Mouse (Mus musculus) midbrain, embryonic 13.5 days (tissue): ENCODE results near the gene Nckap1l. TPM values are rescaled to one million over a fixed set of nuclear protein-coding genes. Genes with fewer than 3 reads are reported as not detected.

Experiments used
- ATAC-seq: fragments of 200-750 bp; cut with Nextera tagmentation; 2 replicates; pipeline ENCODE4 v1.8.0; 2017; ENCODE audit warnings: mild to moderate bottlenecking, moderate TSS enrichment, moderate library complexity
- H3K27ac ChIP-seq: fragments of 300-500 bp; sonication (generic); 2 replicates; pipeline ENCODE4 v1.5.1; 2015; ENCODE audit warnings: inconsistent platforms, mild to moderate bottlenecking, moderate library complexity
- H3K27me3 ChIP-seq: fragments of 300-500 bp; sonication (generic); 2 replicates; pipeline ENCODE4 v1.6.1; 2015; ENCODE audit warnings: mild to moderate bottlenecking, inconsistent platforms
- H3K36me3 ChIP-seq: fragments of 300-500 bp; sonication (generic); 2 replicates; pipeline ENCODE4 v1.6.1; 2015; ENCODE audit warnings: mild to moderate bottlenecking, inconsistent platforms
- H3K4me1 ChIP-seq: fragments of 300-500 bp; sonication (generic); replicated peaks from 2 replicates; pipeline ENCODE4 v1.6.1; 2015; ENCODE audit warnings: inconsistent platforms
- H3K4me2 ChIP-seq: fragments of 300-500 bp; sonication (generic); replicated peaks from 2 replicates; pipeline ENCODE4 v1.6.1; 2015; ENCODE audit warnings: moderate library complexity, mild to moderate bottlenecking, inconsistent platforms
- H3K4me3 ChIP-seq: fragments of 300-500 bp; sonication (generic); replicated peaks from 2 replicates; pipeline ENCODE4 v1.5.1; 2015; ENCODE audit warnings: mild to moderate bottlenecking, inconsistent platforms
- H3K9ac ChIP-seq: fragments of 300-500 bp; sonication (generic); replicated peaks from 2 replicates; pipeline ENCODE4 v1.6.1; 2015; ENCODE audit warnings: mild to moderate bottlenecking, inconsistent platforms
- H3K9me3 ChIP-seq: fragments of 300-500 bp; sonication (generic); 2 replicates; pipeline ENCODE4 v1.6.1; 2016; ENCODE audit warnings: mild to moderate bottlenecking, inconsistent platforms
- WGBS: fragments of 180-500 bp; shearing (Covaris S2); methylation state at CpG from one replicate; pipeline ENCODE4 v1.1.7; 2015; 5-methylcytosine and 5-hydroxymethylcytosine counted together
- polyA plus RNA-seq: library from polyadenylated mRNA; unstranded; fragments of >200 nt; fragmentation: Nextera tagmentation; extraction: Ambion mirVana; gene quantifications from 2 replicates; pipeline ENCODE4 v1.2.1, GENCODE M21; 2015

Gene Nckap1l
- polyA plus RNA-seq, 1 experiment from 2014 or later: 1.2 TPM

- no peaks in the 10 kb centered on the region for H3K9me3 ChIP-seq
- H3K4me3 ChIP-seq: no peak overlapping the region
- peaks cover 14% of the 10 kb centered on the region for H3K4me1 ChIP-seq
- no peak for ATAC-seq
- no peaks in the 10 kb centered on the region; the same call in 1 of the 2 replicates for H3K27me3 ChIP-seq
- WGBS: 75% methylated on average over 1 of the region's 1 CpGs
- no peak overlapping the region for H3K9ac ChIP-seq
- no peaks in the 10 kb centered on the region for H3K36me3 ChIP-seq
- H3K4me2 ChIP-seq: no peak overlapping the region
- H3K27ac ChIP-seq: no peak overlapping the region
Measured at GRCm38 (mm10) chr15:103479080-103479606, 25.5 kb downstream of the Nckap1l start.

- Histone ChIP-seq H3K4me1 (peaks cover 23% of the 10 kb centered on the region), H3K36me3 (no peaks in the 10 kb centered on the region), H3K27ac (no peak overlapping the region), H3K4me2 (no peak overlapping the region), H3K9ac (no peak overlapping the region), H3K27me3 (no peaks in the 10 kb centered on the region; the same call in 1 of the 2 replicates), H3K4me3 (no peak overlapping the region), H3K9me3 (no peaks in the 10 kb centered on the region)
- WGBS: 86% methylated on average over 2 of the region's 2 CpGs
- ATAC-seq: no peak
Measured at GRCm38 (mm10) chr15:103480129-103480528, 26.5 kb downstream of the Nckap1l start.

GRCm38 (mm10) chr15:103482488-103482887 lies 28.9 kb downstream of the Nckap1l start:
- Histone ChIP-seq H3K4me3 (no peak overlapping the region), H3K9me3 (no peaks in the 10 kb centered on the region), H3K4me1 (peaks cover 28% of the 10 kb centered on the region), H3K36me3 (no peaks in the 10 kb centered on the region), H3K27ac (no peak overlapping the region), H3K9ac (0 out of 2 replicates have a peak overlapping the region, but pooled peaks have one; percentile 19), H3K27me3 (no peaks in the 10 kb centered on the region; the same call in 1 of the 2 replicates), H3K4me2 (no peak overlapping the region)
- 0% methylated on average over 1 of the region's 1 CpGs for WGBS
- peak; percentile 67 for ATAC-seq

GRCm38 (mm10) chr15:103484490-103484889 lies 30.9 kb downstream of the Nckap1l start:
- WGBS: 40% methylated on average over 2 of the region's 2 CpGs
- peak; percentile 53; the same call in 1 of the 2 replicates for ATAC-seq
- H3K36me3 ChIP-seq: no peaks in the 10 kb centered on the region

GRCm38 (mm10) chr15:103485106-103485505 lies 31.5 kb downstream of the Nckap1l start:
- peak overlapping the region; percentile 73 for H3K27ac ChIP-seq
- H3K4me2 ChIP-seq: no peak overlapping the region
- H3K4me1 ChIP-seq: peaks cover 28% of the 10 kb centered on the region
- no peaks in the 10 kb centered on the region; the same call in 1 of the 2 replicates for H3K27me3 ChIP-seq
- ATAC-seq: 0 out of 2 replicates have a peak, but pooled peaks have one; percentile 26
- no peak overlapping the region for H3K4me3 ChIP-seq
- H3K9ac ChIP-seq: no peak overlapping the region
- H3K9me3 ChIP-seq: no peaks in the 10 kb centered on the region
- H3K36me3 ChIP-seq: no peaks in the 10 kb centered on the region
- 55% methylated on average over 3 of the region's 3 CpGs for WGBS

More at GRCm38 (mm10) chr15:103484490-103484889, 30.9 kb downstream of the Nckap1l start:
- Histone ChIP-seq H3K27me3 (no peaks in the 10 kb centered on the region; the same call in 1 of the 2 replicates), H3K4me3 (no peak overlapping the region), H3K27ac (peak overlapping the region; percentile 73), H3K9ac (no peak overlapping the region), H3K4me2 (no peak overlapping the region), H3K9me3 (no peaks in the 10 kb centered on the region), H3K4me1 (peaks cover 28% of the 10 kb centered on the region)

- Histone ChIP-seq H3K27me3 (no peaks in the 10 kb centered on the region; the same call in 1 of the 2 replicates), H3K4me1 (peaks cover 28% of the 10 kb centered on the region), H3K4me3 (no peak overlapping the region), H3K36me3 (no peaks in the 10 kb centered on the region), H3K4me2 (no peak overlapping the region), H3K9ac (no peak overlapping the region), H3K9me3 (no peaks in the 10 kb centered on the region), H3K27ac (no peak overlapping the region)
- ATAC-seq: no peak
- WGBS: 75% methylated on average over 1 of the region's 1 CpGs
Measured at GRCm38 (mm10) chr15:103486658-103487057, 33.1 kb downstream of the Nckap1l start.

GRCm38 (mm10) chr15:103488336-103488735 lies 34.7 kb downstream of the Nckap1l start:
- WGBS: 61% methylated on average over 4 of the region's 4 CpGs
- Histone ChIP-seq H3K36me3 (no peaks in the 10 kb centered on the region), H3K27ac (no peak overlapping the region), H3K9me3 (no peaks in the 10 kb centered on the region), H3K4me3 (no peak overlapping the region), H3K4me1 (peaks cover 29% of the 10 kb centered on the region), H3K27me3 (no peaks in the 10 kb centered on the region; the same call in 1 of the 2 replicates), H3K4me2 (no peak overlapping the region), H3K9ac (no peak overlapping the region)
- no peak for ATAC-seq

- Histone ChIP-seq H3K27ac (no peak overlapping the region), H3K4me1 (peaks cover 25% of the 10 kb centered on the region), H3K27me3 (peaks cover 8% of the 10 kb centered on the region; the same call in 1 of the 2 replicates), H3K4me2 (no peak overlapping the region), H3K36me3 (no peaks in the 10 kb centered on the region), H3K4me3 (no peak overlapping the region), H3K9ac (no peak overlapping the region), H3K9me3 (no peaks in the 10 kb centered on the region)
- peak; percentile 41; the same call in 1 of the 2 replicates for ATAC-seq
- 73% methylated on average over 10 of the region's 10 CpGs for WGBS
Measured at GRCm38 (mm10) chr15:103496204-103497140, 42.9 kb downstream of the Nckap1l start.

- H3K9ac ChIP-seq: no peak overlapping the region
- H3K27ac ChIP-seq: no peak overlapping the region
- H3K9me3 ChIP-seq: no peaks in the 10 kb centered on the region
- H3K4me2 ChIP-seq: no peak overlapping the region
- peaks cover 23% of the 10 kb centered on the region for H3K4me1 ChIP-seq
- peaks cover 8% of the 10 kb centered on the region; the same call in 1 of the 2 replicates for H3K27me3 ChIP-seq
- no peak for ATAC-seq
- 41% methylated on average over 3 of the region's 3 CpGs for WGBS
- no peak overlapping the region for H3K4me3 ChIP-seq
- no peaks in the 10 kb centered on the region for H3K36me3 ChIP-seq
Measured at GRCm38 (mm10) chr15:103498157-103498556, 44.6 kb downstream of the Nckap1l start.

GRCm38 (mm10) chr15:103500723-103501122 lies 47.1 kb downstream of the Nckap1l start:
- H3K9me3 ChIP-seq: no peaks in the 10 kb centered on the region
- H3K4me1 ChIP-seq: peaks cover 46% of the 10 kb centered on the region
- peaks cover 8% of the 10 kb centered on the region; the same call in 1 of the 2 replicates for H3K27me3 ChIP-seq
- no peak overlapping the region for H3K4me2 ChIP-seq
- H3K4me3 ChIP-seq: no peak overlapping the region
- 87% methylated on average over 1 of the region's 1 CpGs for WGBS
- no peak overlapping the region for H3K27ac ChIP-seq
- no peaks in the 10 kb centered on the region for H3K36me3 ChIP-seq
- ATAC-seq: no peak
- no peak overlapping the region for H3K9ac ChIP-seq

- Histone ChIP-seq H3K4me1 (peaks cover 49% of the 10 kb centered on the region), H3K9me3 (no peaks in the 10 kb centered on the region), H3K27me3 (peaks cover 8% of the 10 kb centered on the region; the same call in 1 of the 2 replicates), H3K4me2 (no peak overlapping the region), H3K36me3 (no peaks in the 10 kb centered on the region), H3K4me3 (no peak overlapping the region), H3K27ac (no peak overlapping the region), H3K9ac (no peak overlapping the region)
- WGBS: 81% methylated on average over 2 of the region's 2 CpGs
- ATAC-seq: no peak
Measured at GRCm38 (mm10) chr15:103501186-103501585, 47.6 kb downstream of the Nckap1l start.
